ENCODE assay signal across 14 mouse cellular contexts in the genomic region with DNA sequence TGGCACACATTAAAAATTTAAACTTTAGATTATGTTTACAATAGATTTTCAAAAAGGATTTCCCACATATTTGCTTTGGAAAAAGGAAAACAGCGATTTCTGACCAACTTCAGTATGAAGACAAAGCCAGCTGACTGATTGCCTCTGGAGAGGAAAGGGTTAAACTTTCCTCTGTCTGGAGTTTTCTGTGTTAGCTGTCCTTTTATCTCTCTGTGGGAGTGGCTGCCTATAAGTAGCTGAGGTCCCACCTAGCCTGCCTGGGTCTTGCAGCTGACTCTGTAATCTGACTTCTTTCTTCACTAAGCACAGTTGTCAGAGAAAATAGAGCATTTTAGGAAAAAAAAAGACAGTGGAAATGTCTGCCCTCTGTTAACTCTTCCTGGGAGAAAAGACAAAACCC. TPM values are rescaled to one million over a fixed set of nuclear protein-coding genes. Genes with fewer than 3 reads are reported as not detected.
DNase-seq lines count a peak whose midpoint lies in the region; ATAC-seq and TF ChIP-seq lines count a peak whose summit lies in the region.
"Had no signal": no experiment of that assay in that cellular context is flagged by ENCODE, and none has a peak within 500 bp of the region (broad histone marks: within the 10 kb centered on the region; RNA-seq: fewer than 3 reads in every experiment).

No protein-coding gene starts in this region.

- WGBS in heart, postnatal 0 days = 19% methylated on average over 1 of the region's 1 CpGs
- 38% methylated on average over 1 of the region's 1 CpGs for WGBS in liver, embryonic 11.5 days

- H3K36me3 ChIP-seq in heart, postnatal 0 days (replicated peaks; ENCODE audit: control insufficient read depth, insufficient read depth, low read length) = no peaks in the 10 kb centered on the region
- H3K36me3 ChIP-seq in ES-E14 (ENCODE audit: control insufficient read depth, insufficient read depth, low read length, poor library complexity, severe bottlenecking) = no peaks in the 10 kb centered on the region
- no peaks in the 10 kb centered on the region for H3K36me3 ChIP-seq in liver, embryonic 11.5 days (ENCODE audit: control insufficient read depth, insufficient read depth, low read length)

- H3K27me3 ChIP-seq in heart, postnatal 0 days (ENCODE audit: control insufficient read depth, insufficient read depth, low read length) = no peaks in the 10 kb centered on the region
- H3K27me3 ChIP-seq in liver, embryonic 11.5 days (replicated peaks; ENCODE audit: control insufficient read depth, insufficient read depth, low read length) = no peaks in the 10 kb centered on the region

- DNase-seq in heart, postnatal 0 days (ENCODE audit: low spot score) = peak; percentile 75
- DNase-seq in heart, adult 11 months = no peak
- DNase-seq in ES-E14 (ENCODE audit: low read depth, low spot score) = peak; percentile 34
- DNase-seq in c-Kit-positive CD71-positive TER-119-negative erythroid progenitor cells, embryonic 14.5 days (ENCODE audit: low read depth) = peak; percentile 34
- DNase-seq in liver, embryonic 11.5 days (ENCODE audit: low spot score) = no peak
- no peak for DNase-seq in adrenal gland, postnatal 36 days
- DNase-seq in gastrocnemius, adult 18-20 months (ENCODE audit: low spot score) = no peak
- DNase-seq in gastrocnemius, postnatal 10 days = no peak
- DNase-seq: cerebellum, adult 11 months; gastrocnemius, postnatal 14 days; kidney, postnatal 10 days; layer of hippocampus, postnatal 36 days; lung, postnatal 10 days had no signal

- no peaks in the 10 kb centered on the region for H3K9me3 ChIP-seq in heart, postnatal 0 days (replicated peaks; ENCODE audit: control insufficient read depth, low read length)
- H3K9me3 ChIP-seq in ES-E14 (ENCODE audit: control insufficient read depth, insufficient read depth, low read depth, low read length) = no peaks in the 10 kb centered on the region
- no peaks in the 10 kb centered on the region for H3K9me3 ChIP-seq in liver, embryonic 11.5 days (ENCODE audit: control insufficient read depth, low read length)

- H3K4me2 ChIP-seq in heart, postnatal 0 days (ENCODE audit: low read depth, low read length) = peak overlapping the region; percentile 30; the same call in 1 of the 2 replicates
- peak overlapping the region; percentile 25; the same call in 1 of the 2 replicates for H3K4me2 ChIP-seq in liver, embryonic 11.5 days

- H3K27ac ChIP-seq in heart, postnatal 0 days (ENCODE audit: low read depth) = peak overlapping the region; percentile 56
- H3K27ac ChIP-seq in ES-E14 (ENCODE audit: insufficient read depth, low read depth, low read length, poor library complexity, severe bottlenecking) = no peak overlapping the region
- H3K27ac ChIP-seq in liver, embryonic 11.5 days (ENCODE audit: low read depth, low read length) = no peak overlapping the region

- peaks cover 18% of the 10 kb centered on the region; the same call in 1 of the 2 replicates for H3K4me1 ChIP-seq in heart, postnatal 0 days (ENCODE audit: control insufficient read depth, insufficient read depth)
- no peaks in the 10 kb centered on the region for H3K4me1 ChIP-seq in ES-E14 (ENCODE audit: control insufficient read depth in 2 of 2, insufficient read depth in 2 of 2, low read length in 2 of 2, poor library complexity in 1 of 2)
- H3K4me1 ChIP-seq in liver, embryonic 11.5 days (replicated peaks; ENCODE audit: control insufficient read depth, insufficient read depth, low read length) = peaks cover 3% of the 10 kb centered on the region; the same call in 1 of the 2 replicates

- TF ChIP-seq CTCF in heart, postnatal 0 days (IDR thresholded peaks at IDR 0.05; ENCODE audit: low read depth) = no peak

- no peak overlapping the region for H3K9ac ChIP-seq in heart, postnatal 0 days (replicated peaks; ENCODE audit: low read depth, low read length)
- no peak overlapping the region for H3K9ac ChIP-seq in ES-E14 (ENCODE audit: insufficient read depth, low read depth, low read length, poor library complexity, severe bottlenecking)
- H3K9ac ChIP-seq in liver, embryonic 11.5 days (ENCODE audit: low read depth, low read length) = no peak overlapping the region

- H3K4me3 ChIP-seq in heart, postnatal 0 days (ENCODE audit: low read depth, low read length) = no peak overlapping the region
- H3K4me3 ChIP-seq in ES-E14 (ENCODE audit: insufficient read depth in 1 of 2, low read depth in 1 of 2, low read length in 2 of 2, poor library complexity in 1 of 2, severe bottlenecking in 1 of 2) = no peak overlapping the region
- no peak overlapping the region for H3K4me3 ChIP-seq in liver, embryonic 11.5 days (ENCODE audit: low read depth, low read length)
- H3K4me3 ChIP-seq: myocyte had no signal

- ATAC-seq in heart, postnatal 0 days (ENCODE audit: insufficient read depth, low read depth) = peak; percentile 86
- ATAC-seq in liver, embryonic 11.5 days (replicated peaks; ENCODE audit: low FRiP score) = peak; percentile 86

- no peak for TF ChIP-seq EP300 in heart, postnatal 0 days (IDR thresholded peaks at IDR 0.05; ENCODE audit: low read depth)

- in situ Hi-C loops in ES-E14 (cut with MboI; ENCODE audit: low sequenced_read_pairs in 2 of 2, unreplicated experiment in 2 of 2) = no loop called here

TF ChIP-seq in ES-E14, 5 proteins besides CTCF, POLR2A, EP300 and RAD21:
- TF ChIP-seq MAFK (IDR thresholded peaks at IDR 0.05; ENCODE audit: insufficient read depth, low read depth, low read length) = no peak
- no peak for TF ChIP-seq HCFC1 (IDR thresholded peaks at IDR 0.05; ENCODE audit: borderline replicate concordance, insufficient read depth, low read length)
- TF ChIP-seq ZNF384 (IDR thresholded peaks at IDR 0.05; ENCODE audit: low read depth, low read length) = no peak
- no peak for TF ChIP-seq ZC3H11A (IDR thresholded peaks at IDR 0.05; ENCODE audit: borderline replicate concordance, low read depth, low read length)

RNA-seq across cellular contexts. Expression of gene Frem2, which starts 17.1 kb away (rescaled TPM):
- 16.4 and 16.5 TPM in 2 replicates for total RNA-seq in heart, postnatal 0 days (2014; rRNA removed; ENCODE audit: low replicate concordance)
- 1.4 and 1.7 TPM in 2 replicates for polyA plus RNA-seq in heart, postnatal 0 days (2015; fragmentation: Nextera tagmentation; extraction: Ambion mirVana)
- 7.9 and 21.1 TPM in 2 replicates for total RNA-seq in ES-E14 (2012; rRNA removed)
- 2.7 and 3.6 TPM in 2 replicates for polyA plus RNA-seq in liver, embryonic 11.5 days (2014; fragmentation: Nextera tagmentation; extraction: Ambion mirVana)
- total RNA-seq in adrenal gland, postnatal 36 days (2021) = under 1 TPM; 0.23 to 0.26 TPM
- 1 to 10 TPM in 1 of 2 experiments, under 1 TPM in 1; 0.66 to 1.3 TPM for total RNA-seq in gastrocnemius, adult 18-20 months (2021)
- total RNA-seq in gastrocnemius, postnatal 10 days (2021) = 10 to 100 TPM; 14.0 to 16.7 TPM

Comparison
In these comparisons a context has a peak if more than half of its experiments do, and no peak if none do; other contexts are left out.
1. DNase-seq: peak in heart, postnatal 0 days (single experiment), ES-E14 (single experiment) and c-Kit-positive CD71-positive TER-119-negative erythroid progenitor cells, embryonic 14.5 days (single experiment); none in heart, adult 11 months (single experiment), liver, embryonic 11.5 days (single experiment), adrenal gland, postnatal 36 days (0 of 2), gastrocnemius, adult 18-20 months (single experiment) and gastrocnemius, postnatal 10 days (single experiment).